Mouse (Mus musculus) cortical plate, adult 2 months (tissue): ENCODE measurements around the gene Gm9857.

Experiments
- CTCF ChIP-seq: fragments of 200-500 bp; IDR thresholded peaks from 2 replicates; pipeline ENCODE4 v1.5.1; 2011; ENCODE audit warnings: mild to moderate bottlenecking, control low read depth, low read length; ENCODE audit not compliant: insufficient read depth; ENCODE audit errors: extremely low read depth
- POLR2A ChIP-seq: fragments of 200-500 bp; IDR thresholded peaks from 2 replicates; pipeline ENCODE4 v1.6.1; 2011; ENCODE audit warnings: mild to moderate bottlenecking, low read length, control low read depth; ENCODE audit not compliant: insufficient read depth; ENCODE audit errors: extremely low read depth

- TF ChIP-seq CTCF, result no peak
- no peak for TF ChIP-seq POLR2A
These were observed 41.6 kb downstream of the Gm9857 start for GRCm38 (mm10) chr3:108898640-108899039.
